Mouse (Mus musculus) megakaryocyte, embryonic 14.5 days (primary cell): ENCODE data around the gene Itgam. TPM values are rescaled to one million over a fixed set of nuclear protein-coding genes. Genes with fewer than 3 reads are reported as not detected.
A peak's percentile ranks its signal among the peaks of the same experiment; 100 is the strongest.
"Not testable (repeated sequence)": the region's sequence is repeated elsewhere in the genome, so short reads cannot be mapped to it uniquely, and the experiment has no call there.

Experiments used
- H3K27me3 ChIP-seq: replicated peaks from 2 replicates; pipeline ENCODE3; 2012; ENCODE audit warnings: inconsistent platforms
- H3K36me3 ChIP-seq: replicated peaks from 2 replicates; pipeline ENCODE3; 2012; ENCODE audit warnings: low read length, inconsistent platforms, mixed read lengths
- H3K4me1 ChIP-seq: 2 replicates; pipeline ENCODE4 v1.6.1; 2012; ENCODE audit warnings: inconsistent platforms
- H3K4me3 ChIP-seq: replicated peaks from 2 replicates; pipeline ENCODE3; 2012; ENCODE audit warnings: moderate library complexity, mild to moderate bottlenecking, inconsistent platforms
- H3K9me3 ChIP-seq: 2 replicates; pipeline ENCODE4 v1.6.1; 2012; ENCODE audit warnings: inconsistent platforms
- FLI1 ChIP-seq: IDR thresholded peaks from 2 replicates; pipeline ENCODE4 v1.6.1; 2012; ENCODE audit warnings: low read length, inconsistent platforms, mixed read lengths
- GATA1 ChIP-seq: IDR thresholded peaks from 3 replicates; pipeline ENCODE4 v1.6.1; 2012; ENCODE audit warnings: mixed read lengths, low read length, inconsistent platforms, borderline replicate concordance
- polyA plus RNA-seq: library from polyadenylated mRNA; stranded (reverse); fragments of >175 nt; gene quantifications from 2 replicates; pipeline ENCODE4 v1.2.3, GENCODE M21; 2012; ENCODE audit warnings: low replicate concordance; ENCODE audit not compliant: insufficient read depth

Itgam gene
- polyA plus RNA-seq, 1 experiment: 6.0 TPM

DNA sequence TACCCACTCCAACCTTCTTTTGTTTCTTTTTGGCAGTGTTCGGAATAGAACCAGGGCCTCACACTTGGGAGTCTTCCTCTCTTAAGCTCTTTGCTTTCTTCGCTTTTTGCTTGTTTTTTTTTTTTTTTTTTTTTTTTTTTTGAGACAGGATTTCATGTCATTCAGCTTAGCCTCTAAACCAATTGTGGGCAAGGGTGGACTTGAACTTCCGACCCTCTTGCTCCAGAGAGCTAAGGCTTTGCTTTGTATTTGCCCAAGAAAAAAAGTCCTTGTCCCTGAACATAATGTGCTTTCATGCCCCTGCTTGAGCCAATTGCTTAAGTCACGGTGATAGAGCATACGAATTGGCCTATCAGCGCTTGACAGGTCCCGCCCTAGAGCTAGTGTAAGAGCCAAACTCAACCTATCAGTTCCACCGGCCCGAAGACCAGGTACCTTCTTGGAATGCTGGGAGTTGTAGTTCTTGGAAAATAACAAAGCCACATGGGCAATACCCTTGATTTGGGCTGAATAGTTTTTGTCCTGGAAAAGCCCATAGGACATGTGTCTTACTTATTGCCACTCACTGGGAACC is 30.9 kb upstream of the Itgam start:
- Histone ChIP-seq H3K27me3 (peaks cover 4% of the 10 kb centered on the region), H3K9me3 (0 out of 2 replicates have a peak, but pooled peaks cover 9% of the 10 kb centered on the region), H3K4me3 (no peak overlapping the region), H3K36me3 (no peaks in the 10 kb centered on the region), H3K4me1 (peaks cover 18% of the 10 kb centered on the region)
- TF ChIP-seq FLI1: no peak
- TF ChIP-seq GATA1: no peak

DNA sequence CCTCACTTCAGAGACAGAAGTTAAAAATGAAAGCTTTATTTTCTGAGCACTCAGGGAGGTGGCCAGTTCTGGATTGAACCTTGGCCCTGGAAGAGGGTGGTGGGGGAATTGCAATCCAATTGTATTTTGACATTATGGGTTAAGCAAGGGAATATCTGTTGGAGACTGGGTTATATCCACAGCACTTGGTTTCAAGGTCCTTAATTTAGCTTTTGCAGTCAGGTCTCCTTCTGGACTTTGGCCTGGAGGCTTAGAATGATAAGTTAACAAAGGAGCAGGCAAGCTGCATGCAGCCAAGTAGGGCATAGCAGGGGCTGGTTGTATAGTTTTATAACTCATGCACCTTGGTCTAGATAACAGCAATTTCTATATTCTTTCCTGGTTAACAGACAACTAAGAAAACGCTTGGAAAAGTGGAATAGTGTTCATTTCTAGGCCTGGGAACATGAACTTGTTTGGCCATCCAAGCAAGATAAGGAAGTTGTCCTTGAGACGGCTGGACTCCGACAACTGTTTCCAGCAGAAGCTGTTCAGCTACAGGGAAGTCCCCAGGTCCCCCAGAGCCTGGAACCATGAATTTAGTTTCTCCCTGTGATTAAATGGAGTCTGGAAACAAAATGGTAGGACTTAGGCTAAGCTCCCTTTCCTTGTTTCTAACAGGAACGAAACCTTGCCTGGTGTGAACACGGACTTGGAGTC is 30.0 kb upstream of the Itgam start:
- Histone ChIP-seq H3K36me3 (no peaks in the 10 kb centered on the region), H3K4me3 (no peak overlapping the region), H3K4me1 (peaks cover 18% of the 10 kb centered on the region), H3K9me3 (0 out of 2 replicates have a peak, but pooled peaks cover 8% of the 10 kb centered on the region), H3K27me3 (peaks cover 4% of the 10 kb centered on the region)
- TF ChIP-seq GATA1 (no peak), FLI1 (no peak)

DNA sequence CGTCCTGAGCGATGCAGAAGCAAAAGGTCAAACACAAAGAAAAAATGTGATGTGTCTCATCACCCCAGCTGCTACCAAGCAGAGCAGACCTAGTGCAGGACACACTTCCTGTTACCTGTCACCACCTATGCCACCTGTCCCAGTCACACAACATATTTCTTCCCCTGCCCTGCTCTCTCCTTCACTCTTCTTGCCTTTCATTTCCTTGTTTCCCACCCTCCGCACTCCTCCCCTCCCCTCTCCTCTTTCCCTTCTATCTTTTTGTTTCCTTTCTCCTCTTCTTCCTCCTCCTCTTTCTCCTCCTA is 29.5 kb upstream of the Itgam start:
- H3K27me3 ChIP-seq: peaks cover 3% of the 10 kb centered on the region
- no peaks in the 10 kb centered on the region for H3K36me3 ChIP-seq
- peaks cover 13% of the 10 kb centered on the region for H3K4me1 ChIP-seq
- H3K4me3 ChIP-seq: no peak overlapping the region
- H3K9me3 ChIP-seq: 0 out of 2 replicates have a peak, but pooled peaks cover 5% of the 10 kb centered on the region
- TF ChIP-seq FLI1: no peak
- no peak for TF ChIP-seq GATA1

DNA sequence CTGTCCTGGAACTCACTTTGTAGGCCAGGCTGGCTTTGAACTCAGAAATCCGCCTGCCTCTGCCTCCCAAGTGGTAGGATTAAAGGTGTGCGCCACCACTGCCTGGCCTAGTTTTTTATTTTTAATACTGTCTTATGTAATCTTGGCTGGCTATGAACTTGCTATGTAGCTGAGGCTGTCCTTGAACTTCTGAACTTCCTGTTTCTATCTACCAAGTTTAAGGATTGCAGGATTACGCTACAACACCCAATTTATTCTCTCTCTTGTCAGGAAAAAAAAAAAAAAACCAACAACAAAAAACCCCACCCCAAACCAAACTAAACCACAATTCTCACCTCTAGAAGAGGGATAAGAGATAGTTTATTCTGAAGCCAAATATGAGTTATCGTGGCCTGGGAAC is 28.8 kb upstream of the Itgam start:
- Histone ChIP-seq H3K36me3 (no peaks in the 10 kb centered on the region), H3K4me1 (peaks cover 12% of the 10 kb centered on the region), H3K4me3 (no peak overlapping the region), H3K27me3 (peaks cover 2% of the 10 kb centered on the region), H3K9me3 (0 out of 2 replicates have a peak, but pooled peaks cover 5% of the 10 kb centered on the region)
- TF ChIP-seq FLI1 (no peak), GATA1 (no peak)

DNA sequence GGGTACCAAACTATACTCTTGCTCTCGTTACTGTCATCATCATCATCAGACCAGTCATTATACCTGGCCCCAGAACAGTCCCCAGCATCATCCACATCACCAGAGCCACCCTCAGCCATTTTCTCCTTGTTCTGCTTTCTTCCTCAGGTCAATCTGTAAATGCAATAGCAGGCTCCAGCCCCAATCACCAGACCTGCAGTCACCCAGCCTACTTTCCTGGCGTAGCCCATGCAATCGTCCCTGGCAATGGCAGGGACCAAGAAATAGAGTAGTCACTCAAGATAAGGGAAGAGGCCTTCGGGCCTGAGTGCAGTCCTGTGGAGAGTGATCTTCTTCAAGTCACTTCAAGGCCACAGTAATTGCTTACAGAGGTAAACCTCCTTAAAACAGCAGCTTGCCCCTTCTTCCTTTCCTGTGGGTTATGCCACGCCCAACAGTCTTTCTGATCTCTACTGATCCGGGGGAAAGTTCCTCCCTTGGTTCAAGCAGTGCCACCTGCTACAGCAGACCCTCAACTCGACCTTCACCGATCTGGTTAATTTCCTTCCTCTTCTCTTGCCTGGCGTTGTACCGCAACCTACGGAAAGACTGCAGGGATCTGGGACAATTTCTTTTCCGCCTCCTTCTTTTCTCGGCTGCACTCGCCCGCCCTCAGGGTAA is 20.1 kb upstream of the Itgam start:
- H3K27me3 ChIP-seq, H3K9me3 ChIP-seq, H3K4me3 ChIP-seq, H3K36me3 ChIP-seq, H3K4me1 ChIP-seq: not testable (repeated sequence)

DNA sequence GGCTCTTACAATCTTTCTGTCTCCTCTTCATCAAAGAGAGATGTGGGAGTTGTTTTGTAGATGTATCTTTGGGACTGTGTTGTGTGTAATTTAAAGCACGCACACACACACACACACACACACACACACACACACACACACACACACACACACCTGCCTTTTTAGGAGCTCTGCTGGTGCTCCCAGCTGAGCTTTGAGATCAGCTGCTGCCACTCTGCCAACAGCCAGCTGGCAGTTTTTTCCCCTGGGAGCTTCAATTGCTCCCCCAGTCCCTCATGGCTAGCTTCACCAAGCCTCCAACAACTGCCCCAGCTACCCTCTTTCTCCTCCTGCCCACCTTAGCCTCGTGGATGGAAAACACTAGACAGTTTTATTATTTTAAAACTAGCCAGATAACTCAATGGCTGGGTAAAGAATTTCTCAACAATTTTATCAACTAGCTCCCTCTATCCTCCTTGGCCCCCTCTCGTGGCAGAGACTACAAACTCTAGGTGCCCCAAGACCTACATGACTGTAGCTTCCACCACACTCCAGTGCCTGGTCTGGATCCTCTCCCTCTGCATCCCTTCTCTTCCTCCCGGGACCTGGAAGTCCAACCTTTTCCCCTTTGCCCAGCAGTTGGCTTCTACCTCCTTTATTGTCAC is 18.2 kb upstream of the Itgam start:
- Histone ChIP-seq H3K36me3 (no peaks in the 10 kb centered on the region), H3K4me1 (peaks cover 8% of the 10 kb centered on the region), H3K27me3 (no peaks in the 10 kb centered on the region), H3K4me3 (no peak overlapping the region), H3K9me3 (no peaks in the 10 kb centered on the region)
- TF ChIP-seq FLI1 (no peak), GATA1 (no peak)

DNA sequence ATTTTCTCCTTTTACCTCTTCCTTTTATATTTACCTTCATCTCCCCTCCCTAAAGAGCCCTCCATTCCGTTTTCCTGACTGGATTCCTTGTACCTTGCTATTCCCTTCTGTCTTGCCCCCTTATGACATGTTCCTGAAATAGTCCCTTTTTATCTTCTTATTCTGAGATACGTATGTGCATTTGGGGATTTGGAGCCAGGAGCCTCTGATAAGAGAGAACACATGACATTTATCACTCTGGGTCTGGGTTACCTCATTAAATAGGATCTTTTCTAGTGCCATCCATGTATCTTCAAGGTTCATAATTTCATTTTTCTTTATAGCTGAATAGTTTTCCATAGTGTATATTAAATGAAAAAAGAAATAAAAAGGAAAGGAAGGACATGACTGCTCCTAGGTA is 16.8 kb upstream of the Itgam start:
- H3K9me3 ChIP-seq: no peaks in the 10 kb centered on the region
- no peak overlapping the region for H3K4me3 ChIP-seq
- no peak for TF ChIP-seq GATA1
- no peak for TF ChIP-seq FLI1
- no peaks in the 10 kb centered on the region for H3K27me3 ChIP-seq
- no peaks in the 10 kb centered on the region for H3K36me3 ChIP-seq
- peaks cover 22% of the 10 kb centered on the region for H3K4me1 ChIP-seq

DNA sequence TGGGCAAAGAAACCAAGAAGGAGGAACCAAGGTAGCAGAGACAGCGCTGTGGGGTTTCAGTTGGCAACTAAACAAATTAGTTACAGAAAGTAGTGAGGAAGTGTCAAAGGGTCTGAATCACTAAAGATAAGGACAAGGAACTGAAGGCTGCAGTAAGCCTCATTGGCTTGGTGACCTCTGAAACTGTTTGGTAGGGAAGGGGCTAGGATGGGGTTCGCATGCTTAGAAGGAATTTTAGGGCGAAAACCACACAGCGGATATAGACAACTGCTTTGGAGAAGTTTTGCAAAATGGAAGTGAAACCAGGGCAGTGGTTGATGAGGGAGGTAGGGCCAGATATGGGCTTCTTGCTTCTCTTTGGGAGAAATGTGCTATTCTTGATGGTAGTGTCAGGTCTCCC is 13.6 kb upstream of the Itgam start:
- Histone ChIP-seq H3K27me3 (no peaks in the 10 kb centered on the region), H3K9me3 (no peaks in the 10 kb centered on the region), H3K4me1 (peaks cover 42% of the 10 kb centered on the region), H3K36me3 (no peaks in the 10 kb centered on the region), H3K4me3 (peak overlapping the region; percentile 86)
- TF ChIP-seq GATA1 (no peak), FLI1 (no peak)

DNA sequence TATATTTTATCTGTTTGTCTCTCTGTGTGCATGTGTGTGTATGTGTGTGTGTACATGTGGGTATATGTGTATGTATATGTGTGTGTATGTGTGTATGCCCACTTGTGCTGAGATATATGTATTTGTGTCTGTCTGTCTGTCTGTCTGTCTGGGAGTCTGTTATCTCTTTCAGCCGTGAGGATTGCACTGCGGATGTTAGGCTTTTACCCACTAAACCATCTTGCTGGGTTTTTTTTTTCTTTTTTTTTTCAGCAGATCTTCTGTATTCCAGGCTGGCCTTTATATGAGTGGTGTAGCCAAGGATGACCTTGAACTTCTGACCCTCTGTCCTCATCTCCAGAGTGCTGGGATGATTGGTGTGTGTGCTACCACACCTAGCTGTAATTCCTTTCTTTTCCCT is 13.2 kb upstream of the Itgam start:
- Histone ChIP-seq H3K27me3 (no peaks in the 10 kb centered on the region), H3K9me3 (no peaks in the 10 kb centered on the region), H3K4me3 (peak overlapping the region; percentile 86), H3K4me1 (peaks cover 42% of the 10 kb centered on the region), H3K36me3 (no peaks in the 10 kb centered on the region)
- TF ChIP-seq GATA1: no peak
- TF ChIP-seq FLI1: no peak

DNA sequence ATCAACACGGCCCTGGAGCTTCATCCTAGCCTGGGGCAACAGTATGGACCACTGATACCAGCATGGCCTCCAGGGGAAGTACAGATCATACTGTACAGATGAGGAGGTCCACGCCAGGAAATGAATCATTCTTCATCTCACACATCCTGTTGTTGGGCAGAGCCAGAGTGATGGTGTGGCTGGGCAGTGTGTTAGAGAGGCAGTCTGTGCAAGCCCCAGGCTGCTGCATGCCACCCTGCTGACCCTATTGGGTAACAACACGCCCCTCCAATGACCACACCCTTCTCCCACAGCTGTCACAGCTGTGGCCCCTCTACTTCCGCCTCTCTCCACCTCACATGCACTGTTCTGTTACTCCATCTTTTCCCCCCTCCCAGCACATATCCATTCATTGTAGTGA is 11.7 kb upstream of the Itgam start:
- no peaks in the 10 kb centered on the region for H3K36me3 ChIP-seq

DNA sequence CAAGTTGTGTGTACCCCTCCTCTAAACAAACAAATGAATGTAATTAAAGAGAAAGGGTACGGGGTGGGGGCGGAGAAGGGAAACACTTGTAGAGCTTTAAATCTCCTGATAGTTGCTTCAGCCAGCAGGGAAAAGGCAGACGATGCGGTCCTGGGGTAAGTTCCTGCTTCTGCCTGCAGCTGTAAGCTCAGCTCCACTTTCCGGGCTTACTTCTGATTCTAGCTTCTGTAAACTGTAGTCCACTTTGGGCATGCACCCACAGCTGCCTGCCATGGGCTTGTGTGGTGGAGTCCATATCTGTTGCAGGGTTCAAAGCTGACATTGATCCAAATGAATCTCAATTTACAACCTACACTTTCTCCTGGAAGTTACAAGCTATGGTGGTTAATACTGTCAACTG is 9.4 kb upstream of the Itgam start:
- peaks cover 6% of the 10 kb centered on the region for H3K27me3 ChIP-seq
- H3K4me3 ChIP-seq: no peak overlapping the region
- H3K4me1 ChIP-seq: peaks cover 46% of the 10 kb centered on the region
- H3K9me3 ChIP-seq: no peaks in the 10 kb centered on the region
- TF ChIP-seq FLI1 (no peak), GATA1 (no peak)
- H3K36me3 ChIP-seq: no peaks in the 10 kb centered on the region

More for the DNA sequence above, 11.7 kb upstream of the Itgam start:
- TF ChIP-seq FLI1 (no peak), GATA1 (no peak)
- Histone ChIP-seq H3K27me3 (peaks cover 2% of the 10 kb centered on the region), H3K4me3 (peak overlapping the region; percentile 80), H3K9me3 (no peaks in the 10 kb centered on the region), H3K4me1 (peaks cover 42% of the 10 kb centered on the region)
